Mouse (Mus musculus): ENCODE data around the gene Tpbg.
"Not testable (repeated sequence)": the region's sequence is repeated elsewhere in the genome, so short reads cannot be mapped to it uniquely, and the experiment has no call there.

Gene Tpbg

DNA sequence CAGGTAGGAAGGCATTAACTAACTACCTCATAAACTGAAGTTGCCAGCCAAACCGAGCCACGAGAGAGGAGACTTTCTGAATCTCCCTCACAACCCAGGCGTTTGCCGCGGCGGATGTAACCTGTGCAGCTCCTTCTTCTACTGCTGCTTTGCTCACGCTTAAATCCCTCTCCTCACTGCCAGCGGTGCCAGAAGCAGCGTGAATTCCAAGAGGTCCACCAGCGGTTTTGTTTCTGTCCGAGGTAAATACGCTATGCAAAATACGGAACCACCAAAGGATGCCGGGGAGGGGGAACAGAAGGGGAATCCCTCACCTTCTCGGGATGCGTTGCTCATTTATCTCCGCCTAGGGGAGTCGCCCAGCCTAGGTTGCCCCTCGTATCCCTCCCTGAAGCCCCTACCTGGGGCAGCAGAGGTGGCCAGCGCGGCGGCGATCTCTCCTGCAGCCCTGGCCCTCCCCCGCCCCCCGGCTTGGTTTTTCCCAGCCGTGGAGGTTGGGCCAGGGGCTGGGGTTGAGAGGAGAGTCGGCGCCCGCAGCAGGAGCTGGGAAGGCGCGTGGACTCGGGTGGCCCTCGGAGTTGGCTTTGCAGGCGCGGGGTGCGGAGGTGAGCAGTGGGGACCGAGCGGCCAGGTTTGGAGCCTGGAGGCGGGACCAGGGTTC is at the start of gene Tpbg:
Gene Tpbg (plus strand): TSS at position 30 of the 661 bp plus-strand sequence.
- DNase-seq, result peak; percentile 76

DNA sequence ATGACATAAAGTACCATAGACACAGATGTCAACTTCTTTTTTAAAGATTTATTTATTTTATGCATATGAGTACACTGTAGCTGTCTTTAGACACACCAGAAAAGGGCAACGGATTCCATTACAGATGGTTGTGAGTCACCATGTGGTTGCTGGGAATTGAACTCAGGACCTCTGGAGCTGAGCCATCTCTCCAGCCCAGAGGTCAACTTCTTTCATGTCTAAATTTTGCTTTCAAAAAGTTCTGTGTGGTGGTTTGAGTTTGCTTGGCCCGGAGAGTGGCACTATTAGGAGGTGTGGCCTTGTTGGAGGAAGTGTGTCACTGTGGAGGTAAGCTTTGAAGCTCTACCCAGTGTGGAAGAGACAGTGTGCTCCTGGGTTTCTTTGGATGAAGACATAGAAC is 40.2 kb upstream of the Tpbg start:
- not testable (repeated sequence) for DNase-seq

DNA sequence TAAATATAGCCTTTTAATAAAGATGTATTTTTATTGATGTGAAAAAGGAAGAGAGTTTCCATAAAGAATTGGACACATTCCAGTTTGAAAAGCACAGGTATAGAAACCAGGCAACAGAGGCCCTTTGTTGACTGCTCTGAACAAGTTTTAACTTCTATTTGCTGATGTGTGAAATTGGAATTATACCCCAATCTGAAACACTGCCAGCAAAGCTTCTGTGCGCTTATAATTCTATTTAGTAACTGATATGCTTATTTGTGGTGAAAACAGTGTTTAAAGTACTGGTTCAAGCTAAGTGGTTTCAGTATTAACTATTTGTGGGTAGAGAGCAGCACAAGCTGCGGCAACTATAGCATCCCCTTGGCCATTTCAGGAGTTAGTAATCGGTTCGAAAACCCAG is 39.6 kb upstream of the Tpbg start:
- no peak for DNase-seq

DNA sequence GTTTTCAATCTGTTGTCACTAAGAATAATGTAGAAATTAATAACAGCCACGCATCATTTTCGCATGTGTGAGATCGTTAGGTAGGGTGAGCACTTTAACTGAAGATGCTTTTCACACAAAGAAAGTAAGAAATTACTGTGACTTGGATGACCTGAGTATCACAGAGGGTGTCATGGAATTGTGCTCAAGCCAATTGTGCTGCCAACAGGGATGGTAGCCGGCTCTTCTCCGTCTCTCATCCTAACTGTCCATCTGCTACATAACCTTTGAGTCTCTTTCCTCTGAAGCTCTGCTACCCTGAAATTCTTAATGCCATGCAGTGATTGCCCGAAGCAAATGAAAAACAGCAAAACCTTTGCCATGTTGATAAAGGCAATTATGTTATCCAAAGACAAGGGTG is 35.8 kb upstream of the Tpbg start:
- no peak for DNase-seq

DNA sequence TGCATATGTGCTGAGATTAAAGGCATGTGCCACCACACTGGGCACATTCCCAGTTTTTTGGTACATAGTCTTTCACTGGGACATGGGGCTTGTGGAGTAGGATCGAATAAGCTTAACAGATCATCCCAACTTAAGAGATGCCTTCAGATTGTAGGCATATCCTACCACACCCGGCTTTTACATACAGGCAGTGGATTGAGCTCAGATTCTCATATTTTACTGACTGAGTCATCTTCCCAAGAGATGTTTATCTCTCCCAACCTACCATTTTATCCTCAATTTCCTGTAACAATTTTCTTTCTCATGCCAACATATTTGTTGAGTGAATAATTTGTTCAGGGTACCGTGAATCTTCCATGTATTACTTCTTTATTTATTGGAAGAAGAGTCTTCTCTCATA is 32.9 kb upstream of the Tpbg start:
- DNase-seq, result no peak

DNA sequence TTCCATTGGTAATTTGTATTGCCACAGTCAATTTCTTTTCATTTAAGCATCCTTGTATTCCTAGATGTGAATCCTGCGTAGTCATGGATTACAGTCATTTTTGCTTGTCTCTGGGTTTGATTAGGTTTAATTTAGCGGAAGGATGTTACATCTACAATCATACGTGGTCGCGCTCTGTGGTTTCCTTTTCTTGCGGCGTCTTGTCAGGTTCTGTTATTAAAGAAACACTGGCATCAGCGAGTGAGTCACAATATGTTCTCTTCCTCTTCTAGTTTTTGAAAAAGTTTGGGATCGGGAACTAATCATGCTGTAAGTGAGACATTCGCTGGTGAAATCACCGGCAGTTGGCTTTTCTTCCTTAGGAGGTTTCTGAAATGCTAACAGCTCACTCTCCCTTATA is 21.4 kb upstream of the Tpbg start:
- DNase-seq, result no peak

DNA sequence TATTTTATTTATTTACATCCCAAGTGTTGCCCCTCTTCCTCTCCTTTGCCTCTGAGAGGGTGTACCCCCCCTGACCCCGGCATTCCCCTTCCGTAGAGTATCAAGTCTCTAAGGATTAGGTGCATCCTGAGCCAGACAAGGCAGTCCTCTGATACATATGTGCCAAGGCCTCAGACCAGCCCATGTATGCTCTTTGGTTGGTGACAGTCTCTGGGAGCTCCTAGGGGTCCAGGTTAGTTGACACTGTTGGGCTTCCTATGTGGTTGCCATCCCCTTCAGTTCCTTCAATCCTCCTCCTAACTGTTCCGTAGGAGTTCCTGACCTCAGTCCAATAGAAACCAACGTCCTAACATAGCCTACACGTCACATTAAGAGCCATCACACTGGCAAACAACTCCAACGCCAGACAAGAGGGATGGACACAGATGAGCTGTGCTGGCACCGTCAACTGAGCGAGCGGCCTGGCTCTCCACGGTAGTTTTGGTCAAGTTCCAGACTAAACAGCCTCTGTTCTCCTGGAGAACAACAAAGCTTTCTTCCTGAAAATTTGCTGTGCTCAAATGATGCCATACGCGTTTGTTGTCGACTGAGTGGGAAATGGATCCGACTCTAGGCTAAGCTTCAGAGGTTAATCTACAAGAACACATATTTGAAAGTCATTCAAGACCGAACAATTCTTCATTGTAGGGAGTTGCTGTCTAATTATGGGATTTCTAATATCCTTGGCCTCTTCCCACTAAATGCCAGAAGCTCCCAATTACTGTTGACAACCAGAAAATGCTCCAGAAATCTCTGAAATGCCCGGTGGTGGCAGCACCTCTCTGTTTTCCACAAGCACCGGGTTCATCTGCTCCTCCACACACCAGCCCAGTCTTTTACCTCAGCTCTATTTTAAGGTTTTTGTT is 6.4 kb upstream of the Tpbg start:
- no peak for DNase-seq

DNA sequence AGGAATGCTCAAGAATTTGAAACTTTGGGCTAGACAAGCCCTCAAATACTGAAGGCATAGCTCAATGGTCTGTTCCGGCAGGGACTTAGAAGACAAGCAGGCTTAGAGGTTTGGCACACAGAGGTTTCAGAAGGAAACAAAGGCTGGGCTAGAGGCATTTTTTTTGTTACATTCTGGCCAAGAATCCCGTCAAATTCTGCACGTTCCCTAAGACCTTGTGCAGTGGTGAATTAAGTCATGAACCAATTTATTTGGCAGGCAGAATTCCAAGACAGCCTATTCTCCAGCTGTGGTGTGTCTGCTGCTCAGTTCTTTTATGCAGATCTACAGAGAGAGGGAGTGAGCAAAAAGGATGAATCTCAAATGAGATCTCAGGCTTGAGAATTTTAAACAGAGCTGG is 2.6 kb upstream of the Tpbg start:
- DNase-seq, result no peak

DNA sequence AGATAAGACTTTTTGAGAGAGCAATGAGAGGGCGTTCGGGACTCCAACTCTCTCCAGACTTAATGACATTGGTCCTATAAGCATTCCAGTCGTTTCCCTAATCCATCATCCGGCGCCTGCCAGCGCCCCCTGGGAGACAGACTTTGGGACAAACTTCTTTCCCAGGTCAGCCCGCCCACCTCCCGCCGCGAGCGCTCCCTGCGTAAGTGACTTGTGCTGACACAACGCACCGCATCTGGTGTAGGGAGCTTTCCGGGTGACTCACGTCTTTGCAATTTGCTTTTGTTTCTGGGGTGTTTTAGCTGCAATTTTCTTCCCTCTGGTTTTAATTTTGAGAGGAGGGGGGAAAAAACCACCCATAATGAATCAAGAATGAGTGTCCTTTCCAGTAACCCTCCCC is 289 bp upstream of the Tpbg start:
- DNase-seq, result peak; percentile 69

DNA sequence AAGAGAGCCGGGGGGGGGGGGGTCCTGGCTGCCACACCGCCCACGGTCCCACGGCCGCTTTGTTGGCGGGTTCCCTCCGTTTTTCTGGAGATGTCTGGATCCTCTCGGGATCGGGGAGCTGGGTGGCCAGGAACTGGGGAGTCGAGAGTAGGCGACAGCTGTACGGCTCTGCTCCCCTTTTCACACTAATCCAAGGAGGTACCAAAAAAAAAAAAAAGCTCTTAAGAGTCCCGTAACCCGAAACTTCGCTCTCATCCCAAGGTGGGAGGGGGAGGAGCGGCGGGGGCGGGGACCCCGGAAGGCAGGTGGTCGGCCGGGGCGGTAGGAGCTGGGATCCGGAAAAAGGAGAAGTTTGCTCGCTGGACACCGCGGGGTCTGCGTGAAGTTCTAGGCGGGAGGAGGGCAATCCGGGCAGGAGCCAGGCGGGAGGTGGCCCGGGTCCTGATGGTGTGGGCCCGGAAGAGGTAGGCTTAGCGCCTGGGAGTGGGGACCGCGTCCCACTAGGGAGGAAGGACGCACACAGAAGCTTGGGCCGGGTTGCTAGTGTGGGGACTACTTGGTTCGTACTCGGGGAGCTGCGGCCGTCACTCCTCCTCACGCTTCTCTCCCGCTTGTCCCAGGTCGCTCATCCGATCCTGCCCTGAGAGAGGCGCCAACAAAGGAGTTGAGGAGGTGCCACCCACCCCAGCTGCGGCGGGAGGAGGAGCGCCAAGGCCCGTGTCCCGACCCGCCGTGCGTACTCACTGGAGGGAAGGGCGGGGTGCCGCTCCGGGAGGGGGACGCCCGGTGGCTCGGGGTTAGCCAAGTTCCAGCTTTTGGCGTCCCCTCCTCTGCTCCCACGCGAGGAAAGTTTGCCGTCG is 1.1 kb downstream of the Tpbg start:
- DNase-seq, result peak; percentile 60

DNA sequence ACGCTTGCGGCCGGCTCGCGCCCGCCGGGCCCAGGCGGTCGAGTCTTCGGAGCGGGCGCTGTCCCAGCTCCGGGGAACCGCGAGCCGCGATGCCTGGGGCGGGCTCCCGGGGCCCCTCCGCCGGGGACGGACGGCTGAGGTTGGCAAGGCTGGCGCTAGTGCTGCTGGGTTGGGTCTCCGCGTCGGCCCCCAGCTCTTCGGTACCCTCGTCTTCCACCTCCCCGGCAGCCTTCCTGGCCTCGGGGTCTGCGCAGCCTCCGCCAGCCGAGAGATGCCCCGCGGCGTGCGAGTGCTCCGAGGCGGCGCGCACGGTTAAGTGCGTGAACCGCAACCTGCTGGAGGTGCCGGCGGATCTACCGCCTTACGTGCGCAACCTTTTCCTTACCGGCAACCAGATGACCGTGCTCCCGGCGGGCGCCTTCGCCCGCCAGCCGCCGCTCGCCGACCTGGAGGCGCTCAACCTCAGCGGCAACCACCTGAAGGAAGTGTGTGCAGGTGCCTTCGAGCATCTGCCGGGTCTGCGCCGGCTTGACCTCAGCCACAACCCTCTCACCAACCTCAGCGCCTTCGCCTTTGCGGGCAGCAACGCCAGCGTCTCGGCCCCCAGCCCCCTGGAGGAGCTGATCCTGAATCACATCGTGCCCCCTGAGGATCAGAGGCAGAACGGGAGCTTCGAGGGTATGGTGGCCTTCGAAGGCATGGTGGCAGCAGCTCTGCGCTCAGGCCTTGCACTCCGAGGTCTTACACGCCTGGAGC is 1.9 kb downstream of the Tpbg start:
- DNase-seq, result no peak

DNA sequence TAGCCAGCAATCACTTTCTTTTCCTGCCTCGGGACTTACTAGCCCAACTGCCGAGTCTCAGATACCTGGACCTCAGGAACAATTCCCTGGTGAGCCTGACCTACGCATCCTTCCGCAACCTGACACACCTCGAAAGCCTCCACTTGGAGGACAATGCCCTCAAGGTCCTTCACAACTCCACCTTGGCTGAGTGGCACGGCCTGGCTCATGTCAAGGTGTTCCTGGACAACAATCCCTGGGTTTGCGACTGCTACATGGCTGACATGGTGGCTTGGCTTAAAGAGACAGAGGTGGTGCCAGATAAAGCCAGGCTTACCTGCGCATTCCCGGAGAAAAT is 2.4 kb downstream of the Tpbg start:
- DNase-seq, result no peak

DNA sequence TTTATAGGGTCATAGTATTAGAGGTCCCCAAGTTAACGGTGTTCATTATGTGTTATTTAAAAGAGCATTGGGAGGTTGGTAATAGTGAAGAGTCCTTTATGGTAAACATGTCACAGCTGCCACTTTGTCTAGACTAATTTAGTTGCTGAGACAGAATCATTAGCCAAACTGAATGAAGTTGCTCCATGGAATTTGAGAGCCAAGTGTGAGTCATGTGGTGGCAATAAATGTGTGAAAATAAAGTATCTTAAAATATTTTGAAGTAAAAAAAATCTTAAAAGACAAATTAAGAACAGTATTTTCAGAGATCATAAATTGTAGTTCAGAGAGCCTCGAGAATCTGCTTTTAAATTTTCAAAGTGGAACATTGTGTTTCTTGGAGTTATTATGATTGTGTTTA is 4.0 kb downstream of the Tpbg start:
- no peak for DNase-seq

DNA sequence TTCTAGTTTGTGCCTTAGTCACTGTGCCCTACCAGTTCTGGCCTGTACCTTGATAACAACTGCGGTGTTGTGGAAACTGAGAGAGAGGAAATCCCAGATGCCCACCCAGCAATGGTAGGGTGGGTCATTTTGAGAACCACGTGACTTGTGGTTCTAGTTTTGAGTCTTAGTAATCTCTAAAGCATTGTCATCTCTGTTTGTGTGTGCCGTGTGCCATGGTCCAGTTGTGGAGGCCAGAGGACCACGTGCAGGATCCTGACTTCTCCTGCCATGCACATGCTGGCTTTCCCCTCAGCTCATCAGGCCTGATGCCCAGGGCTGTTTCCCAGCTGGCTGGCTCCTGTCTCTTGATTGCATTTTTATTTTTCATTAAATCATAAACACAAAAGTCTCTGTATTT is 12.6 kb downstream of the Tpbg start:
- no peak for DNase-seq

DNA sequence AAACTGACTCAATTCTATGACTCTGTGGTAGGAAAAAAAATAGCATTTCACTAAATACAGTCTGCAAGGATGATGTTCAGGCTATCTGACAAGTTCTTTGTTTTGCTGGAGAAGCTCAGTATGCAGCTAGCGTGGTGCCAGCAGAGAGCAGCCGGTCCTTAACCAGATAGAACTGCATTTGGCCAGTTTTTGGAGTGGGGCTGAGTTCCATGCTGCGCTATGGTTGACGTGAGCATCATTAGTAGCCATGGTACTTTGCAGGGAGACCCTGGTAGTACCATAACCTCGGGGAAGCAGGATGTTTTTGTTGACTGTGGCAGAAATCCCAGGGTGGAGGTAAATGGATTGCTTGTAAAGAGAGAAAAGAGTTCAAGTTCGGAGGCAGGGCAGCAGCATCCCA is 14.3 kb downstream of the Tpbg start:
- no peak for DNase-seq

DNA sequence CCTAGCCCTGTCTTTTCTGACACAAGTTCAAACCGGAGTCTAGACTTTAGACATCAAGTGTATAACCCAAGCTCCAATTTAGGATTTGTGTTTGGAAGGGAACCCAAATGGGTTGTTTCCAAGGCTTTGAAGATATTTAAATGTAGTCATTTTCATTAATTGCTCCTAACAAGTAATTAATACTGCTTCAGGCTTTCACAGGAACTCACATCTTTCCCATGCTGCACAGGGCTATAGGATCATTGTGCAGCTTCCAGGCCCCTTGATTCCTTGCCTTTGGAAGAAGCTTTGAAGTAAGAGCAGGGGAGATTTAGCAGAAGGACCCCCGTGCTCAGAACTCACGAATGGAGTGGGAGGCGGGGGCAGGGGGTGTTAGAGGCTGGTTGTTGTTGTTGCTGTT is 18.9 kb downstream of the Tpbg start:
- DNase-seq, result no peak

DNA sequence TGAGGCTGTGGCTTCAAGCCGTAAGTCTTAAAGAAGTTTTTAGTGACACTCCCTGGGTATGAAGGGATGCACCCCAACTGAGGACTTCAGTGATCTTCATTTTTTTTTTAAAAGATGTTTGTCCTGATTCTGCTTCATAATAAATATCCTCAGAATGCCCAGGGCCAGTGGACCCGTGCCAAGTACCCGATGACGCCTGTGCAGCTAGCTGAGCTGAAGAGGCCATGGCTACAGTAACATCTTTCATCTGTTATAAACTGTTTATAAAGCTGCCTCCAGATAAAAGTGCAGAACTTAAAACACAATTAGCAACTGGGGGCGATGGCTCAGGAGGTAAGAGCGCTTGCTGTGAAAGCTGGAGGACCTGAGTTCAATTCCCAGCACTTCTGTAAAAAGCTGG is 20.4 kb downstream of the Tpbg start:
- peak; percentile 17 for DNase-seq

DNA sequence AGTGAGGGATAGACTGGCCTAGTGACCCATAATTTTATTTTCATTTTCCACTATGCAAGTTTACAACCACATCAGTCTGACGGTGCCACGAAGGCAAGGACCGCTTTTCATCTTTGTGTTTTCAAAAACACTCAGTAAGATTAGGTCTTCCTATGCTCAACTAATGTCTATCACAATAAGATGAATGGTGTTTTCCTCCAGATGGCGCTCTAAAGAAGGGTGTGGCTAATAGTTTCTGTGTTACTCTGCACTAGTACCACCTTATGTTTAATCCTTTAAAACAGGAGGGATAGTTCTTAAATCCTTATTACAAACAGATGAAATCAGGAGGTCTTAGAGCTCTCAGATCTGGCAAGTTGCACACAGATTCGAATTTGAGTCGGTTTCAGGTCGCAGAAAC is 30.7 kb downstream of the Tpbg start:
- no peak for DNase-seq

DNA sequence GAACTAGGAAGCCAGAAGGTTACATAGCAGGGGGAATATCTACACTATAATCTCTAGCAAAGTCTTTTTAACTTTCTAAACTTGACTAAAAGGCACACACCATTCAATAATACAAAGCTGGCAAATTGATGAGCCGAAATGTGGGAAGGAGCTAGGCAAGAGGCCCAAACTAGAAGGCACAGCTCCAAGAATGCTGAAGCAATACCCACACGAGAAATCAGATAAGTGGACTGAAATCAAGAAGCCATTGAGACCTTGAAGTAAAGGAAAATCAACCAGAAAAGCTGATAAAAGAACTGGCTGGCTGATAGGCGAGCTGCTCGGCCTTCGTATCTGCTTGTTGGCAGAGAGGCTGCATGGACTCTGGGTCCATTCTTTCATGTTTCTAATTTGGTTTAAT is 51.5 kb downstream of the Tpbg start:
- DNase-seq, result no peak

Measured in kidney, postnatal 10 days (tissue).